Mouse (Mus musculus): Measurements from ENCODE around the gene Fosl1. TPM values are rescaled to one million over a fixed set of nuclear protein-coding genes. Genes with fewer than 3 reads are reported as not detected.
A peak's percentile ranks its signal among the peaks of the same experiment; 100 is the strongest.

Fosl1 gene
- total RNA-seq, 1 experiment, result 3.0 TPM

DNA sequence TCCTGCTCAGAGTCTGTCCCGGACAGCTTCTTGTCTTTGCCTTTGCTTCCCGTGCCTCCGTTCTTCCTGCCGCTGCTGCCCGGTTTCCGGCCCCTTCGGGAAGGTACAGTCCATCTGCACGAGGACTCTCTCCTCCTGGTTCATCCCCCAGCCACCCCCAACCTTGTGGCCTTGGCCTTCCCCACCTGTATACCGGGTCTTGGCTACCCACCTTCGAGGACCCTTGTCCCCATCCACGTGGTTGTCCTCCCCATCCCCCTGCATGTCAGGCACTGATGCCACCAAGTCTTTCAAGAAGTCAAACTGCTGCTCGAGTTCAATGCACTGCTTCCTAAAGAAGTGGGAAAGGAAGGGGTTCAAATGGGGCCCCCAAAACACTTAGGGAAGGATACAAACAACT, 23.8 kb upstream of the Fosl1 start:
- H3K27ac ChIP-seq (ENCODE audit: insufficient read depth, low read depth, low read length, poor library complexity, severe bottlenecking), result no peak overlapping the region
- H3K4me3 ChIP-seq (ENCODE audit: insufficient read depth in 1 of 2, low read depth in 1 of 2, low read length in 2 of 2, poor library complexity in 1 of 2, severe bottlenecking in 1 of 2), result peak overlapping the region; percentile 77 to 99; a peak in 3 of 4 replicates
- no peaks in the 10 kb centered on the region for H3K9me3 ChIP-seq (ENCODE audit: control insufficient read depth, insufficient read depth, low read depth, low read length)
- peak overlapping the region; percentile 85 for H3K9ac ChIP-seq (ENCODE audit: insufficient read depth, low read depth, low read length, poor library complexity, severe bottlenecking)
- peaks cover 6 to 14% of the 10 kb centered on the region in 2 experiments; a peak in 3 of 4 replicates for H3K4me1 ChIP-seq (ENCODE audit: control insufficient read depth in 2 of 2, insufficient read depth in 2 of 2, low read length in 2 of 2, poor library complexity in 1 of 2)
- in situ Hi-C loops (cut with MboI; ENCODE audit: low sequenced_read_pairs in 2 of 2, unreplicated experiment in 2 of 2), result no loop called here
- DNase-seq (ENCODE audit: low read depth, low spot score), result no peak
- TF ChIP-seq ZC3H11A (IDR thresholded peaks at IDR 0.05; ENCODE audit: borderline replicate concordance, low read depth, low read length) (no peak), CHD2 (IDR thresholded peaks at IDR 0.05; ENCODE audit: low read depth, low read length) (no peak), MAFK (IDR thresholded peaks at IDR 0.05; ENCODE audit: insufficient read depth, low read depth, low read length) (no peak), HCFC1 (IDR thresholded peaks at IDR 0.05; ENCODE audit: borderline replicate concordance, insufficient read depth, low read length) (no peak), ZNF384 (IDR thresholded peaks at IDR 0.05; ENCODE audit: low read depth, low read length) (no peak)
- peaks cover 22% of the 10 kb centered on the region; the same call in 1 of the 2 replicates for H3K36me3 ChIP-seq (ENCODE audit: control insufficient read depth, insufficient read depth, low read length, poor library complexity, severe bottlenecking)

DNA sequence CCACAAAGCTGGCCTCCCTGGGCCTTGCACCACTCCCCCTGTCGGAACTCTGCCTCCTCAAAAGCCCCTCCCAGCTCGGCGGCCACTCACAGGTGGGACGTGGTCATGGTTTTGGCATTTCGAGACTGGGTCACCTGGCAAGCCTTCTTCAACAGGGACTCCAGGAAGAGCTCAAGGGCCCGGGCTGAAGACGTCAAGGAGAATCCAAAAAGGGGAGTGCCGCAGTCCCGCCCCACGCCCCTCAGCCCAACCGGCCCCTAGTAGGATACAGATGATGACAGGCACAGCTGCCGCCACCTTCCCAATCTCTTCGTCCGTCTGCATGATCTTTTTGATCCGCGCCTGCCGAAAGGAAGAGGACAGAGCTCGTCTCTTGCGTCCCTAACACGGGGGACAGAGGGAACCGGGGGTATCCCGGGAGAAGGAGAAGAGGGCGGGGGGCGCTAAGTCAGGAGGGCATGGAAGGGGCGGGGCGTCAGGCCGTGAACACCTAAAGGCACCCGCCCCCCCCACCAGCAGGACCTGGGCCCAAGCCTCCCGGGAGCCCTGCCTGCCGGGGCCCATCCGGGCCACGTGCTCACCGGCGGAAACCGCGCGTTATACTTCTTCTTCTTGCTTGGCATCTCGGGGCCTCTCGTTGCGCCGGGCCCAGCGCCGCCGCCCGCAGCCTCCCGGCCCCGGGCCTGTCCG, 23.1 kb upstream of the Fosl1 start:
- H3K9me3 ChIP-seq (ENCODE audit: control insufficient read depth, insufficient read depth, low read depth, low read length), result no peaks in the 10 kb centered on the region
- in situ Hi-C loops (cut with MboI; ENCODE audit: low sequenced_read_pairs in 2 of 2, unreplicated experiment in 2 of 2), result no loop called here
- H3K4me1 ChIP-seq (ENCODE audit: control insufficient read depth in 2 of 2, insufficient read depth in 2 of 2, low read length in 2 of 2, poor library complexity in 1 of 2), result peaks cover 6 to 14% of the 10 kb centered on the region in 2 experiments; a peak in 3 of 4 replicates
- DNase-seq (ENCODE audit: low read depth, low spot score), result no peak
- peak overlapping the region; percentile 64 for H3K27ac ChIP-seq (ENCODE audit: insufficient read depth, low read depth, low read length, poor library complexity, severe bottlenecking)
- TF ChIP-seq ZNF384 (IDR thresholded peaks at IDR 0.05; ENCODE audit: low read depth, low read length), result no peak
- TF ChIP-seq CHD2 (IDR thresholded peaks at IDR 0.05; ENCODE audit: low read depth, low read length), result no peak
- TF ChIP-seq HCFC1 (IDR thresholded peaks at IDR 0.05; ENCODE audit: borderline replicate concordance, insufficient read depth, low read length), result no peak
- TF ChIP-seq ZC3H11A (IDR thresholded peaks at IDR 0.05; ENCODE audit: borderline replicate concordance, low read depth, low read length), result no peak
- TF ChIP-seq MAFK (IDR thresholded peaks at IDR 0.05; ENCODE audit: insufficient read depth, low read depth, low read length), result no peak
- peak overlapping the region; percentile 77 to 99 for H3K4me3 ChIP-seq (ENCODE audit: insufficient read depth in 1 of 2, low read depth in 1 of 2, low read length in 2 of 2, poor library complexity in 1 of 2, severe bottlenecking in 1 of 2)
- peaks cover 22% of the 10 kb centered on the region; the same call in 1 of the 2 replicates for H3K36me3 ChIP-seq (ENCODE audit: control insufficient read depth, insufficient read depth, low read length, poor library complexity, severe bottlenecking)
- H3K9ac ChIP-seq (ENCODE audit: insufficient read depth, low read depth, low read length, poor library complexity, severe bottlenecking), result peak overlapping the region; percentile 85

DNA sequence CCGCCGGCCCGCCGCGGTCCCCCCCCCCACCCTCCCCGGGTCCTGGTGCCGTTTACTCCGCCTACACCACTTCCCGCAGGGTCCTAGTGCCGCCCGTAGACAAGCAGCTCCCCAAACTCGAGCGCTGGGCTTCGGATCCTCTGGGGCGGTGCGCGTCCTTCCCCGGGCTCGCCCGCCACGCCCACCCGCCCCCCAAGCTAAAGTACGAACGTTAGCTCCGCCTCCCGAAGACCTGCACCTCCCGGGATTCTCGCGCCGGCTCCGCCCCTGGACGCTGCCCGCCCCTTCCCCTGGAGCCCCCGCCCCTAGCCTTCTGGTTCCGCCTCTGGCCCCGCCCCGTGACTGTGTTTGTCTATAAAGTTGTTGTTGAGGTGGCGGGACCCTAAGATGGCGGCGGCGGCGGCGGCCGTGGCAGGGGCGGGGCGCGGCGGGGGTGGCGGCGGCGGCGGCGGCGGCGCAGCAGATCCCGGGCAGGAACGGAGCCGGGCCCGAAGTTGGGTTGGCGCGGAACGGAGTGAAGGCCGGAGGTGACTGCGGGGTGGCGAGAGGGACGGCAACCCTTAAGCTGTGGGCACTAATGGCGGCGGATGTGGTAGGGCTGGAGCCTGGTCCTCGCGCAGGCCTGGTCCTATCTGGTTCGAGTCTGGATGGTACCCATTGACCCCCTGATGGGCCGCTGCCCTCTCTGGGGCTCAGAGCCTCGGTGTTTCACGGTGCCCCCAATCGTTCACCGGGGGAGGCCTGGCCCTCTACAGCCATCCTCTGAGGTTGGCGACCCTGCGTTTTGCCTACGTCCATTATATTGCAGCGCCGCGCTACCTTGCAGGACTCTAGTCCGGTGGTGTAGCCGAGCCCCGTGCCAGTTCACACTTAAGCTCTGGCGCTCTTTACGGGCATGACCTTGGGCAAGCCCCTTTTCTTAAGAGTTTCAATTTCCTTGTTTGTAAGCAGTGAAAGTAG, 22.3 kb upstream of the Fosl1 start, which contains the start of the genes Drap1 and AI837181:
Gene Drap1 (minus strand): TSS at position 198 of the 960 bp plus-strand sequence.
Gene AI837181 (plus strand): TSS at position 363 of the 960 bp plus-strand sequence.
- in situ Hi-C loops (cut with MboI; ENCODE audit: low sequenced_read_pairs in 2 of 2, unreplicated experiment in 2 of 2), result no loop called here
- H3K36me3 ChIP-seq (ENCODE audit: control insufficient read depth, insufficient read depth, low read length, poor library complexity, severe bottlenecking), result peaks cover 20% of the 10 kb centered on the region; the same call in 1 of the 2 replicates
- H3K9ac ChIP-seq (ENCODE audit: insufficient read depth, low read depth, low read length, poor library complexity, severe bottlenecking), result peak within 1 kb of the TSS; percentile 93
- DNase-seq (ENCODE audit: low read depth, low spot score), result peak; percentile 94
- H3K9me3 ChIP-seq (ENCODE audit: control insufficient read depth, insufficient read depth, low read depth, low read length), result no peaks in the 10 kb centered on the region
- H3K4me1 ChIP-seq (ENCODE audit: control insufficient read depth in 2 of 2, insufficient read depth in 2 of 2, low read length in 2 of 2, poor library complexity in 1 of 2), result peaks cover 6 to 14% of the 10 kb centered on the region in 2 experiments; a peak in 3 of 4 replicates
- H3K27ac ChIP-seq (ENCODE audit: insufficient read depth, low read depth, low read length, poor library complexity, severe bottlenecking), result peak within 1 kb of the TSS; percentile 64
- H3K4me3 ChIP-seq (ENCODE audit: insufficient read depth in 1 of 2, low read depth in 1 of 2, low read length in 2 of 2, poor library complexity in 1 of 2, severe bottlenecking in 1 of 2), result peak within 1 kb of the TSS; percentile 84 to 99
- TF ChIP-seq HCFC1 (IDR thresholded peaks at IDR 0.05; ENCODE audit: borderline replicate concordance, insufficient read depth, low read length), result 0 out of 2 replicates have a peak, but pooled peaks have one; percentile 13
- TF ChIP-seq MAFK (IDR thresholded peaks at IDR 0.05; ENCODE audit: insufficient read depth, low read depth, low read length), result no peak

DNA sequence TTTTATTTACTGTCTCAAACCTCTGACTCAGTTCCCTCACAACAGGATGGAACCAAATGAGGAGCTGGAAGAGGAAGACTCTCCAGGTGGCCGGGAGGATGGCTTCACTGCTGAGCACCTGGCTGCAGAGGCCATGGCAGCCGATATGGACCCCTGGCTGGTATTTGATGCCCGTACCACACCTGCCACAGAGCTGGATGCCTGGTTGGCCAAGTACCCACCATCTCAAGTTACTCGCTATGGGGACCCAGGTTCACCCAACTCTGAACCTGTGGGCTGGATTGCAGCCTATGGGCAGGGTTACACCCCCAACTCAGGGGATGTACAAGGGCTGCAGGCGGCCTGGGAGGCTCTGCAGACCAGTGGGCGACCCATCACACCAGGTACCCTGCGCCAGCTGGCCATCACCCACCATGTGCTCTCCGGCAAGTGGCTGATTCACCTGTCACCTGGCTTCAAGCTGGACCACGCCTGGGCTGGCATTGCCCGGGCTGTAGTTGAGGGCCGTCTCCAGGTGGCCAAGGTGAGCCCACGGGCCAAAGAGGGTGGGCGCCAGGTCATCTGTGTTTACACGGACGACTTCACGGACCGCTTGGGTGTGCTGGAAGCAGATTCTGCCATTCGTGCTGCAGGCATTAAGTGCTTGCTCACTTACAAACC, 21.3 kb upstream of the Fosl1 start:
- H3K27ac ChIP-seq (ENCODE audit: insufficient read depth, low read depth, low read length, poor library complexity, severe bottlenecking), result no peak overlapping the region
- DNase-seq (ENCODE audit: low read depth, low spot score), result no peak
- in situ Hi-C loops (cut with MboI; ENCODE audit: low sequenced_read_pairs in 2 of 2, unreplicated experiment in 2 of 2), result no loop called here
- peaks cover 20% of the 10 kb centered on the region; the same call in 1 of the 2 replicates for H3K36me3 ChIP-seq (ENCODE audit: control insufficient read depth, insufficient read depth, low read length, poor library complexity, severe bottlenecking)
- peaks cover 6 to 14% of the 10 kb centered on the region in 2 experiments; a peak in 3 of 4 replicates for H3K4me1 ChIP-seq (ENCODE audit: control insufficient read depth in 2 of 2, insufficient read depth in 2 of 2, low read length in 2 of 2, poor library complexity in 1 of 2)
- H3K9me3 ChIP-seq (ENCODE audit: control insufficient read depth, insufficient read depth, low read depth, low read length), result no peaks in the 10 kb centered on the region
- peak overlapping the region; percentile 93 for H3K9ac ChIP-seq (ENCODE audit: insufficient read depth, low read depth, low read length, poor library complexity, severe bottlenecking)
- H3K4me3 ChIP-seq (ENCODE audit: insufficient read depth in 1 of 2, low read depth in 1 of 2, low read length in 2 of 2, poor library complexity in 1 of 2, severe bottlenecking in 1 of 2), result peak overlapping the region; percentile 84 to 93
- no peak for TF ChIP-seq CHD2 (IDR thresholded peaks at IDR 0.05; ENCODE audit: low read depth, low read length)
- no peak for TF ChIP-seq ZNF384 (IDR thresholded peaks at IDR 0.05; ENCODE audit: low read depth, low read length)
- TF ChIP-seq ZC3H11A (IDR thresholded peaks at IDR 0.05; ENCODE audit: borderline replicate concordance, low read depth, low read length), result no peak
- no peak for TF ChIP-seq HCFC1 (IDR thresholded peaks at IDR 0.05; ENCODE audit: borderline replicate concordance, insufficient read depth, low read length)
- no peak for TF ChIP-seq MAFK (IDR thresholded peaks at IDR 0.05; ENCODE audit: insufficient read depth, low read depth, low read length)

All from ES-E14 (cell line).